Mouse (Mus musculus) left cerebral cortex, postnatal 10 days (tissue): Measurements from ENCODE around the gene Fnbp1l. TPM values are rescaled to one million over a fixed set of nuclear protein-coding genes. Genes with fewer than 3 reads are reported as not detected.
A peak's percentile ranks its signal among the peaks of the same experiment; 100 is the strongest.

Source experiments
- DNase-seq, 2 experiments: peaks; one replicate each; pipeline ENCODE4 v3.0.0; 2021 to 2022; ENCODE audit warnings: low spot score in 2 of 2, mixed read lengths in 1 of 2; ENCODE audit errors: extremely low spot score in 1 of 2
- intact Hi-C: fragments of 180-260 bp; cut with DNase I; formaldehyde crosslinking; loops from one replicate; pipeline ENCODE4 v1.15.1; 2025
- total RNA-seq, 2 experiments: library from RNA; stranded (reverse); gene quantifications; 2 replicates each; pipeline ENCODE4 v1.2.3; 2021

The Fnbp1l gene
- total RNA-seq, 2 experiments from 2014 or later = 248 to 269 TPM

DNA sequence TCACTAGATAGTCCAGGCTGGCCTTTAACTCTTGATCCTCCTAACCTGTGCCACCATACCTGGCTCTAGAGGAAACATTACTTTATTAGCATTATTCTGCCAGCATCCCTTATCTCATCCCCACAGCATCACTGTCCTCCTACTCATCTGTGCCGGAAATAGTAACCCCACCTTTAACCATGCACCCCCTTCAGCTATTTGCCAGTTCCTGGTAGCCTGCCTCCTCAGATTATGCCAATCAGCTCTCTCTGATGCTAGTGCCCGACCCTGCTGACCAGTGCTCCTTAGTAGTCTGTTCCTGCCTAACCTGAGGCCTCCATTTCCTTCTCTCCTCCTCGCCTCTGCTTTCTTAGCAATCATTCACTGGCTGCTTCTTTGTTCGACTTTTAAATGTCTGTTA, 72.0 kb downstream of the Fnbp1l start:
- DNase-seq = no peak

DNA sequence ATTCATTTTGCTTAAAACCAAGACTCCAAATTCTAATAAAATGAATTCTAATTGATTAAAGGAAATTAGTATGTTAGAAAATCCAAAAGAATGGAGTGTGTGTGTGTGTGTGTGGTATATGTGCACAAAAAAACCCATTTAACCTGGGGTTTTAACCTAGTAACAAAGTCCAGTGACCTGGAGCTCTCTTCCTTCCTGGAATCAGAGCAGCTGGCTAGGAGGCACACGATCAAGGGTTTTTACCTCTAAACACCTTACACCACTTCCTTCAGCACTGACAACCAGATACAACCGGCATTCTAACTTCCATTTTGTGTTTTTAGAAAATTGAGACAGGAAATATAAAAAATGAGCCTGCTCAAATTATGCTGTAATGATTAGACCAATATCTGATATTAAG, 74.2 kb downstream of the Fnbp1l start:
- intact Hi-C loops = no loop called here
- no peak for DNase-seq

More for the DNA sequence above, 72.0 kb downstream of the Fnbp1l start:
- intact Hi-C loops = no loop called here

DNA sequence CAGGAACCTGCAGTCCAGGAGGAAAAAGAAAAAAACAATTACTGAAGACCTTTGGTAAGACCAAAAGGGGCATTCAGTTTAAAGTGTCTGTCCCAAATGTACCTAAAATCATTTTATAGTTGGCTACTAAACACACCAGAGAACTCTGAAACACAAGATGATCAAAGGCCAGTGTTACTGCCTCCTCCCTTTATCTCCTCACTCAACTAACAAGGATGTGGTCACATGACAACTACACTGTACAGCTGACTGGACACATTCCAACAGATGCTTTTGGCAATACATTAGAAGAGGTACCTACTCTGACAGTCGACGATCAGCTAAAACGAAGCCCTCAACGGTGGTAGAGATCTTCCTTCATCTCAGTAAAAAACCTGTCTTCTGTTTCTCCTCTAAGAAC, 78.6 kb downstream of the Fnbp1l start:
- intact Hi-C loops = no loop called here

DNA sequence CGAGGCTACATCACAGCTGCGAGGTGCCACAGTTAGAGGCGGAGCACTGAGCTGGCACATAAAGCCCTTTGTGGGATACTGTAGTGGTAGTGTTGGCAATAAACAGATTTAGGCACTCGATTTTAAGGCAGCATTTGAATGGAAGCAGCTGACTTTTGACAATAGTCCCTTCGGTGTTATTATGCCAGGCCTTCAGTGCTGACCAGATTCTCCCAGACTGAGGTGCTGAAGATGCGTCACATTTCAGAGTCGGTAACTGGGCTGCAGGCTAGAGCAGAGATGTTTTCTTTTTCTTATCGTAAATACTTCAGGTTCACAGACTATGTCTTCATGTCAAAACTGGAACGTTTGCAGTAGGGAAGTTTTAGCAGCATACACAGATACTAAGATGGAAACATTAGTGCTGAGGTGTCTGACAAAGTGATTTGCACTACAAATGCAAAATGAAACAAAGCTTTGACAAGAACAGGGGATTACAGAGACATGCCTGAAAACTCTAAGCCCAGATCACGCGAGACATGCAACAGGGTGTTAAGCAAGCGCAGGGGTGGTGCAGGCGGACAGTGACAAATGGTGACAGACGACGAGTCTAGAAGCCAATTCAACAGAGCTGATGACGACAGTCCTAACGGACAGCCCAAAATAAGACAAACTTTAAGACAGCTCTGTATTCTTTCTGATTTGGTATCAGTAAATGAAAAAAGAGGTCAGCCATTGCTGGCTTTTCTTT, 79.4 kb downstream of the Fnbp1l start:
- intact Hi-C loops = no loop called here
- DNase-seq = no peak

More for the DNA sequence above, 78.6 kb downstream of the Fnbp1l start:
- no peak for DNase-seq

DNA sequence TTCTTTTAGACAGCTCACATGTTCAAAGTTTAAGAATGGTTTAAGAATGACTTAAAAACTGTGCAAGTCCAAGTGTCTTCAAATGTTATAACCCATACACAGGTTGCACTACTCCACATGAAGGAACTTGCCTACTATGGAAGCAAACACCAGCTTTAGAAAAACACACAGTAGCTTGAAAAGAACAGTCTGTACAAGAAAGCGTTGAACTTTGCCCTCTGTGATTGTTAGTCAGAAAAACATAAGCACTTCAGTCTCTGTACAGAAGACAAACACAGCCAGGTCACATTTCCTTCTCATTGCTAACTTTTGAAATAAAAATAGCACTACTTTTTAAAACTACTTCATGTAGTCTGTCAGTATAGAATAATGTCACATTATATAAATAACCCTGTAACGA, 80.7 kb downstream of the Fnbp1l start:
- no peak for DNase-seq
- intact Hi-C loops = no loop called here

DNA sequence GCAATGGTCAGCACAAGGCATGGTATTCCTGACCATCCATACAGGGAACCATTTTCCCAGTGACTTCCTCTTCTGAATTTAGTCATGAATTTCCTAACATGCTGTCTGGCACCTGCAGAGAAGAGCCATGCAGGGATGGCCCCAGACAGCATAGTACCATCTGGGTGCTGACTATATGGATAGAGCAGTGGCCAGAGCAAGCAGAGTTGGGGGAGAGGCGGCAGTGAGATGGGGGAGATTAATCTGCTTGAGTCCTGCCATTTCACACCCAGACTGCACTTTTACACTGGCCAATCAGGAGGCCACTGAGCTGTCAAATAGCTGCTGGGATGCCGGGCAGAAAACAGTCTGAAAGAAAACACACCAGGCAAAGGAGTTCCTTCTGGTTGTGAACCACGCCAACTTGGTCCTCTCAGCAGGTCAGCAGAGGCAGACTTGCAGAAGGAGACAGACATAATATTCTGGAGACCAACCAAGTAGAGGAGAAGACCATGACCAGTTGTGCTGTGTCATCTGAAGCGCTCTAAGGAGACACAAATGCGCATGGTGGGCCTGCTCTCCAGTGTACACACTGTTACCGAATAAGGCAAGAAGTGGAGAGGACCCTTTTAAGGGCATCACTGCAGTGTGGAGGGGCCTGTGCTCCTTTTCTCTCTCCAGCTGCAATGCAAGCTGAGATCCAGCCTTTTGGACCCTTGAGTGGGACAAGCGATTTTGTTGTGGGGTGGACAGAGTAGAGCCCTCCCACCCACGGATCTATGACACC, 83.4 kb downstream of the Fnbp1l start:
- intact Hi-C loops = no loop called here
- DNase-seq = no peak

DNA sequence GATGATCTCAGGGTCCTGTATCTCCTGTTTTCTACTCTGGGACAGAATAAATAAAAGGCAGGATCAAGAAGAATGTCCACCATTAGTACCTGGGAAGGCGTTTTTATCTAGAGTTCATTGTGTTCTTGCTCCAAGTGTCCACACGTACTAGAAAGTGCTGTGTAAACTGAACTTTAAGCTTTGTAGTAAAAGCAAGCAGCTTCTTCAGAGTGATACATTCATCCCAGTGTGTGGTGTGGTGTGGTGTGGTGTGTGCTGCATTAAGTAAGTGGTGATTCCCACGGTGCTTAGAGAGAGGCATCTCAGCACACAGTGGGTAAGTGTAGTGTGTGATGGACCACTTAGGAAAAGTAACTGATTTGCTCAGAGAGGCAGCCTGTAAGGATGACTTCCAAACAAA, 91.0 kb downstream of the Fnbp1l start:
- intact Hi-C loops = no loop called here
- DNase-seq = no peak

DNA sequence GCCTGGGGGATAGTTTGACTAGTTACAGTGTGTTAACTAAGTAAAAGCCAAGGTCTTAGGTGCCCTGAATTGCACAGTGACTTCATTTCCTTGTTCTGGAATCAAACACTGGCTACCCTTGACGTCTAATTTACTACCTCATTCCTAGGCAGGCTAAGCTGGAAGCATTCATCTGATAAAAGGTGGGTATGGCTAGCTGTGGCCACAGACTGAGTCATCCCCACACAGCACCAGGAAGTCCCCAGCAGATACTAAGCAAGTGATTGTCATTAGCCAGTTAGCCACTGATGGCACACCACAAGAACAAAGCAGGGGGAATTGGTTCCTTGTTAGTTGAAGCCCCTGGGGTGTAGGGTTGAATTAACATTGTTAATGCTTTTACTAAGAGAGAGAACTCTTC, 98.2 kb downstream of the Fnbp1l start:
- intact Hi-C loops = no loop called here
- DNase-seq = no peak

DNA sequence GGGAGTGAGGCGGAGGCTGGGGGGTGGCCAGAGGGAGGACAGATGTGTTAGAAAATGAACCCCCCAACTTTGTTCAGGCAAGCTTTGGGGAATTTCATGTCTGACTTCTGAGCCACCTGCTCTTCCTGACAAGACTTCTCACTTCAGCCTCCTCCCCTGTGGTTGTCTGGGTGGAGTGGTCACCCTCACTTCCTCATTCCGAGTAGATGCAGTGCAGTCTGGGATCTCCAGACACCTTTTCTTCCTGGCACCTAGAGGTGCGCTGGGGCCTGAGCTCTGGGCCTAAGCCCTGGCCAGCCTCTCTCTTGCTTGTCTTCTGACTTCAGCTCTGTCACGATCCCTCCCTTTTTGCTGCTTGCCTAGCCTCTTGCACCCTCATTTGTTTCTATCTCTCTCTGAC, 98.6 kb downstream of the Fnbp1l start:
- DNase-seq = no peak
- intact Hi-C loops = no loop called here

DNA sequence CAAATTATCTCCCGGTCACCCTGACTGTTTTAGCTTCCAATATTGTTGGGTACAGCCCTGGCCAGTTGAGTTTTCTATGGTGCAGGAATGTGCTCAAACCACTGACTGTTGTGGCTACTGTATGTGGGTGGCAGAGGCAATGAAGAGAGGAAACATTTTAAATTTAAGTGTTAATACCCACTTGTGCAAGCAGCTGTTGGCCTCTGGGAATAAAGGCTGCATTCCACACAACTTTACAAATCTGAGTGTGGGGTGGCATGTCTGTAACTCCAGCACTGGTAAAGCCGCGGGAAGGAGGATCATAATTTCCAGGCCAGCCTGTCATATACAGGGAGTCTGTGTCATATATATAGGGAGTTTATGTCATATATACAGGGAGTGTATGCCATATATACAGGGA, 99.2 kb downstream of the Fnbp1l start:
- DNase-seq = no peak
- intact Hi-C loops = no loop called here

DNA sequence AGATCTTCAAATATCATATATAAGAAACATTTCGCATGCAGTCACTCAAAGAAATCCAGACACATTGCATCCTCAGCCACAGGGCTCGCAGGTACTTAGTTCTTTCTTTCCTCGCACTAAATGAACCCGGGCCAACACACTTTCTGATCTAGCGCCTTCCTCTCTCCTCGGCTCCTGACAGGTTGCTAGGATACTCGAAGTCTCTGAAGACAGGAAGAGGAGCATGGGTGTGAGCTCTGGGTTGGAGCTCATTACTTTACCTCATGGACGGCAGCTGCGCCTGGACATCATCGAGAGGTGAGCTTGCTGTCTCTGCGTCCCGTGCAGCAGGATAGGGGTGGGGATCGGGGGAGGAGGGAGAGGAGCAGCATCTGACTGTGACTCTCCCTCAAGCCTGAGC, 100.4 kb downstream of the Fnbp1l start:
- DNase-seq = peak in 1 of 2 experiments; percentile 45
- intact Hi-C loops = no loop called here

DNA sequence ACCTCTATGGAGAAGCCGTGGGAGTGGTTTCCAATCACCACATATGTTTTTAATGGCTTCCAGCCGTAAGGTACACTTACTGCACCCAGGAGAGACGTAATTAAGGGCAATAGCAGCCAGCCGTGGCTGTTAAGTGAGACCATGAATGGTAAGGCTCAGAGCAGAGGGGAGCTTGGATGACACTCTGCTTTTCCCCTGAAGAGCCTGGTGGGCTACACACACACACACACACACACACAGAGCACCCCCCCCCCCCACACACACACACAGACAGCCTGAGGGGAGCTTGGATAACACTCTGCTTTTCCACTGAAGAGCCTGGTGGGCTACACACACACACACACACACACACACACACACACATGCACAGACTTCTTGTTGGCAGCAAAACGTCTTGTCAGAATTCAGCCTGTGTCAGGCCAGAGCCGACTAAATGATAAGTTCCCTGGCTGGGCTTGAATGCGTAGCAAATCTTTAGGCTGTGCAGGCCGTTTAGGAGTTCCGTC, 101.2 kb downstream of the Fnbp1l start:
- intact Hi-C loops = no loop called here
- DNase-seq = no peak

DNA sequence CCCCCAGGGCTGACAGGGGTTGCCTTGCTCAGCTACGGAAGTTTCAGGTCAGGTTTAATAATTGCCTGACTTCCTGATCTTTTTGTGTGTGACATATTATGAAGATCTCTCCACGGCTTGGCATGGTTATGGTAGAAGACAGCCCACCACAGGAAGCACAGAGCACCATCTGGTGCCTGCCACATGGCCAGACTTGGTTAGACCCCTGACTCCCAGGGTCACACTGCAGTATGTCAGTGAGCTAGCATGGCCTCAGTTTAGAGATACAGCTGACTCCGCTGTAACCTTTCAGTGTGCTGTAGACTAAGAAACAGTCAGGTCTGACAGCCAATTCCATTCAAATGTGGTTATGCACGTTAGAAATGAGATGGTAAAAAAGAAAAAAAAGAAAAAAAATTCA, 101.8 kb downstream of the Fnbp1l start:
- DNase-seq = no peak
- intact Hi-C loops = no loop called here

DNA sequence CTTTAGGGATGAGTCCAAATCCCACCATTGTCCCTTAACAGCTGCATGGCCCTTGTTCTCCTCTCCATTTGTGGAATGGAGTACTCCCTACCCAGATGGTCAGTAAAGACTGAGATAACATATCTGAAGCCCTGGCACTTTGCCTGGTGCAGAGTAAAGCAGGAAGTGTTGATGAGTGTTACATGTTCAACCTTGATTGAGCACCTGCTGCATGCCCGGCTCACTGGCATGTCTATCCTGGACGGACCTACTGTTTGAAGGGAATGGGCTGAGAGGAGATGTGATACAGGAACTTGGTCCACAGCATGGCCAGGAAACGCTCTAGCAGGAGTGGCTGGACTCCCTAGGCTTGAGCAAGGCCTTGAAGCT, 103.2 kb downstream of the Fnbp1l start:
- peak in 1 of 2 experiments; percentile 42 for DNase-seq
- intact Hi-C loops = no loop called here

DNA sequence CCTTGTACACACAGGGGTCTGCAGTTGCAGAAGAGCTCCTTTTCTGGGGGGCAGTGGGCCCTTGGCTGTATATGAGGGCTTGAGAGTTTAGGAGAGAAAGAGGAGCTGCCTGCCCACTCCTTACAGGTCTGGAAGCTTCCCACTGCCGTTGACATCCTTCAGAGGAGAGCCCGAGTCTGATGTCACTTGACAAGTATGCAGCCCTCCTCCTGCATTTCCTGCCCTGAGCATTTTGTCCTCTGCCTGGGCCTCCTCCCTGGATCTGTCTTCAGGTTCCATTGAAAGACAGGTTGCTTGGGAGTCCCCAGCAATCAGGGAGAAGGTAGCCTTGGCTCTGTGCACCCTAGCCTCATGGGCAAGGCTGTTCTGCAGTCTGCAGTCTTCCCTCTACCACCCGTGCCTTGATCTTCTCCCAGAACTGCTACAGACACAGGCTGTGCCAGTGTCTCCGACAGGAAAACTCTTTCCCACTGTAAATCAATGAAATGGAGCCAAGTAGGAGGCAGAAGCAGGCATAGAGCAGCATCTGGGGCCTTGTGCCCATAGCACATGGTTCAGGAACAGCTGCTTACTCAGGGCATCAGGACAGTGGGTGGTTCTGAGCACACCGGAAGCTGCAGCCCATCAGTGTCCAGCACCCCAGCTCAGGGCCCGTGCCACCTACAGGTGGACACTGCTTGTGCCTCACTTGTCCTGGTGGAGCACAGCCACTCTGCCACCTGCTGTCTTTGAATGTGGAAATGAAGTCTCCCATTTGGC, 103.8 kb downstream of the Fnbp1l start:
- peak in 1 of 2 experiments; percentile 13 for DNase-seq
- intact Hi-C loops = no loop called here

DNA sequence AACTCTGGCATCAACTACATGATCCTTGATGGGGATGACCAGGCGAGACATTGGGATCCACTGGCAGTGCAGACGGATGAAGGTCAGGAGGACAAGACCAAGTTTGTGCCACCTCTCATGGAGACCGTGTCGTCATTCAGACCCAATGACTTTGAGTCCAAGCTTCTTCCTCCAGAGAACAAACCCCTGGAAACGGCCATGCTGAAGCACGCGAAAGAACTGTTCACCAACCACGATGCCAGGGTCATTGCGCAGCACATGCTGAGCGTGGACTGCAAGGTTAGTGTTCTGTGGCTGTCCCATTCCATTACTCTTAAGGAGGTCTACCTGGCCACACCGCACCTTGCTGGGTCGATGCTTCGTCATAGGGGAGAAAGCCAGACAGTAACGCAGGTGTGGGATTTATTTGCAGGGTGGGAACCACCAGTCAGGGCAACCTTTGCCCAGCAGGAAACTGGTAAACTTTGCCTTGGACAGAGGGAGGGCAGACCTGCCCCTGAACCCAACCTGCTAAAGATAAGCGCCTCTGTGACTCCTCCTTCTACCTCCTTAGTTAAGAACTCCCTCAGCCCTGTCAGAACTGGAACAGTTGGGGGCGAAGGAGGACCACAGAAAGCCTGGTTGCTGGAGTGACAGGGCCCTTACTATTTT, 106.7 kb downstream of the Fnbp1l start:
- intact Hi-C loops = no loop called here
- no peak for DNase-seq

DNA sequence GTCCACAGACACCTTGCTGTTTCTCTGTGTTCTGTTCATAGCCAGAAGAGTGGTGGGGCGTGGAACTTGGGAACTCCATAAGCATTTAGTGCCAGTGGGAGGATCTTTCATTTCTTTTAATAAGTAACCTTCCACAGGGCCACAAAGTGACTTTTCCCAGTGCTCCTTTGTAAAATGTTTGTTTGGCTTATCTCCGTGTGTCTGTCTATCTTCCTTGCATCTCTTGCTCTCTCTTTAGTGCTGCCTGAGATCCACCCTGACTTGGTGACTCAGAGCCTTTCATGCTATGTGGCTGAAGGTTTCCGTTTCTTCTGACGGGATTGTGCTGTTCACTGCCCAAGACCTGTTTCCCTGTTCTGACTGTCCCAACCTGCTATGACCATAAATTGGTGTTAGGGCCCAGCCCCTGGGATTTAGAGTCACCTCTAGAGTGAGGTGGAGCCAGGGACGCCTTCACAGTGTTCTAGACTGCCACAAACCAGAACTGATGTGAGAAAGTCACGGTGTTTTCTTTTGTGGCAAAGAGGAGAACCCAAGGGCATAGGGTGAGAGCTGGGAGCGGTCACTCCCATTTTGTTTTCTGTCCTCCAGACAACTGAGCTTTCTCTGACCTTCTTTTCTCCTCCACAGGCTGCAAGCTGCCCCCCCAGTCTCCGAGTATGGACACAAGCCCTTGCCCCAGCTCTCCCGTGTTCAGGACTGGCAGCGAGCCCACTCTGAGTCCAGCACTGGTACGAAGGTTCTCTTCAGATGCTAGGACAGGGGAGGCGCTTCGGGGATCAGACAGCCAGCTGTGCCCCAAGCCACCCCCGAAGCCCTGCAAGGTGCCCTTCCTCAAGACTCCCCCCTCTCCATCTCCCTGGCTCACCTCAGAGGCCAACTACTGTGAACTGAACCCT, 107.5 kb downstream of the Fnbp1l start:
- peak in 1 of 2 experiments; percentile 40 for DNase-seq
- intact Hi-C loops = no loop called here

DNA sequence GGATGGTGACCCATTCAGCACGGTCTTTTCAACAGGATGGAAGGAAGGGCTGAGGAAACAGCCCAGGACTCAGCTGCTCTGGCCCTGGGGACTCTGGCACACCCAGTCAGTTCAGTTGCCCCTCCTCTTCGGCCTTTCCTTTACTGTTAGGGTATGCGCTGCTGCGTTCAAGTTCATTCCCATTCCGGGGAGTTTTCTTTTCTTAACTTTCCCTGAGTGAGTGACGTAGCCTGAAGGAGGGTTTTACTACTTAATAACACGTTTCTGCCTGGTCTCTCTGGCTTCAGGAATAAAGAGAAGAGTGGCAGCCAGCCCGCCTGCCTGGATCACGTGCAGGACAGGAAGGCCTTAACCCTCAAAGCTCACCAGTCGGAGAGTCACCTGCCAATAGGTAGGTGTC, 108.6 kb downstream of the Fnbp1l start:
- intact Hi-C loops = no loop called here
- peak in 1 of 2 experiments; percentile 50 for DNase-seq
